ENCODE assay signal across 8 mouse cellular contexts in the genomic region with DNA sequence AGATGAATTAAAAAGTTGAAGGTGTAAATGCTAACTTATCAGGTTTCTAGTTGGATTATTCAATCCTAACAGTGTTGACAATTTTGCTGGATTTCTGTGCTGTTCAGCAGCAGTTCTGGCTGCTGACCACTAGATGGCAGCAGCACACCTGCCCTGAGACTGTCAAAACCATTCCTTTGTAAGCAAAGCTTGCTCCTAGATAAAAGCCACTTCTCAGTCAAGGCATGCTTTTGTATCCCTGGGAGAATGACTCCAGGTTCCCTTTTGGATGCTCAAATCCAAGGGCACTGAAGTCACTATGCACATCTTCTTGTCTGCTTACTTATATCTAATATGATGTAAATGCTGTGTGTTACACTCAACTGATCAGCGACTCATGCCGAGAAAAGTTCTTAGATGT. TPM values are rescaled to one million over a fixed set of nuclear protein-coding genes. Genes with fewer than 3 reads are reported as not detected.
A peak's percentile ranks its signal among the peaks of the same experiment; 100 is the strongest.
DNase-seq lines count a peak whose midpoint lies in the region; ATAC-seq lines count a peak whose summit lies in the region.

No protein-coding gene starts in this region.

- no peak overlapping the region for H3K9ac ChIP-seq in embryonic facial prominence, embryonic 11.5 days (replicated peaks; ENCODE audit: low read length)
- H3K9ac ChIP-seq in hindbrain, embryonic 16.5 days (ENCODE audit: low read depth, low read length), result no peak overlapping the region

- H3K36me3 ChIP-seq in embryonic facial prominence, embryonic 11.5 days (replicated peaks; ENCODE audit: control insufficient read depth, insufficient read depth, low read depth, low read length), result peaks cover 5% of the 10 kb centered on the region
- peaks cover 25% of the 10 kb centered on the region for H3K36me3 ChIP-seq in hindbrain, embryonic 16.5 days (ENCODE audit: control insufficient read depth, insufficient read depth, low read length)

- no peaks in the 10 kb centered on the region for H3K4me1 ChIP-seq in embryonic facial prominence, embryonic 11.5 days (ENCODE audit: control insufficient read depth, insufficient read depth, low read length)
- H3K4me1 ChIP-seq in hindbrain, embryonic 16.5 days (ENCODE audit: control insufficient read depth, insufficient read depth, low read depth, low read length), result no peaks in the 10 kb centered on the region

- no peak overlapping the region for H3K27ac ChIP-seq in embryonic facial prominence, embryonic 11.5 days (replicated peaks; ENCODE audit: low read depth, low read length)
- H3K27ac ChIP-seq in hindbrain, embryonic 16.5 days (ENCODE audit: low read depth, low read length), result no peak overlapping the region; the same call in 1 of the 2 replicates

- H3K4me2 ChIP-seq in embryonic facial prominence, embryonic 11.5 days (ENCODE audit: low read depth, low read length), result no peak overlapping the region
- no peak overlapping the region for H3K4me2 ChIP-seq in hindbrain, embryonic 16.5 days (ENCODE audit: low read length)

- H3K27me3 ChIP-seq in embryonic facial prominence, embryonic 11.5 days (ENCODE audit: control insufficient read depth, insufficient read depth, low read length), result no peaks in the 10 kb centered on the region
- no peaks in the 10 kb centered on the region for H3K27me3 ChIP-seq in hindbrain, embryonic 16.5 days (replicated peaks; ENCODE audit: control insufficient read depth, insufficient read depth, low read length)

- DNase-seq in urinary bladder, postnatal 25 days (ENCODE audit: low spot score), result peak; percentile 36
- no peak for DNase-seq in urinary bladder, adult 2 months (ENCODE audit: low spot score)
- DNase-seq in adrenal gland, postnatal 25 days, result peak; percentile 46
- peak; percentile 69 for DNase-seq in embryonic facial prominence, embryonic 11.5 days (ENCODE audit: low spot score)
- peak; percentile 46 for DNase-seq in liver
- no peak for DNase-seq in urinary bladder, adult 18-20 months (ENCODE audit: low spot score in 2 of 2)

- no peak for ATAC-seq in embryonic facial prominence, embryonic 11.5 days (replicated peaks; ENCODE audit: insufficient number of reproducible peaks, low FRiP score, low TSS enrichment, low read depth)
- ATAC-seq in hindbrain, embryonic 16.5 days, result peak; percentile 74
- ATAC-seq in monocyte, adult 5-6 weeks (replicated peaks; ENCODE audit: insufficient number of reproducible peaks, low FRiP score, low TSS enrichment, poor library complexity, severe bottlenecking), result 0 out of 2 replicates have a peak, but pooled peaks have one; percentile 56

- H3K4me3 ChIP-seq in embryonic facial prominence, embryonic 11.5 days (ENCODE audit: low read depth, low read length), result no peak overlapping the region
- no peak overlapping the region for H3K4me3 ChIP-seq in hindbrain, embryonic 16.5 days (ENCODE audit: low read length)

- WGBS in embryonic facial prominence, embryonic 11.5 days, result 97% methylated on average over 2 of the region's 2 CpGs
- WGBS in hindbrain, embryonic 16.5 days, result 88% methylated on average over 2 of the region's 2 CpGs

- H3K9me3 ChIP-seq in embryonic facial prominence, embryonic 11.5 days (replicated peaks; ENCODE audit: control insufficient read depth, low read length), result no peaks in the 10 kb centered on the region
- no peaks in the 10 kb centered on the region for H3K9me3 ChIP-seq in hindbrain, embryonic 16.5 days (ENCODE audit: control insufficient read depth, low read length)

RNA-seq across cellular contexts. Expression of a gene that starts 20.3 kb away (rescaled TPM):
- polyA plus RNA-seq in urinary bladder, adult 2 months (2012; rRNA removed), result 9.3 and 9.5 TPM in 2 replicates
- 22.9 and 23.7 TPM in 2 replicates for total RNA-seq in adrenal gland, postnatal 25 days (2021)
- 3.3 and 4.1 TPM in 2 replicates for polyA plus RNA-seq in embryonic facial prominence, embryonic 11.5 days (2014; fragmentation: Nextera tagmentation; extraction: Ambion mirVana)
- 3.1 and 3.9 TPM in 2 replicates for polyA plus RNA-seq in hindbrain, embryonic 16.5 days (2015; fragmentation: Nextera tagmentation; extraction: Ambion mirVana)
- 8.1 to 15.4 TPM (median 10.2 TPM) in 3 replicates for total RNA-seq in monocyte, adult 5-6 weeks (2017)

RNA-seq across cellular contexts. Expression of a gene that starts 35.1 kb away (rescaled TPM):
- polyA plus RNA-seq in urinary bladder, adult 2 months (2012; rRNA removed), result 1.5 and 2.0 TPM in 2 replicates
- 4.5 and 5.9 TPM in 2 replicates for total RNA-seq in adrenal gland, postnatal 25 days (2021)
- 161 and 178 TPM in 2 replicates for polyA plus RNA-seq in embryonic facial prominence, embryonic 11.5 days (2014; fragmentation: Nextera tagmentation; extraction: Ambion mirVana)
- polyA plus RNA-seq in hindbrain, embryonic 16.5 days (2015; fragmentation: Nextera tagmentation; extraction: Ambion mirVana), result 17.9 and 19.2 TPM in 2 replicates
- total RNA-seq in monocyte, adult 5-6 weeks (2017), result 1.8 to 3.9 TPM (median 3.0 TPM) in 3 replicates

RNA-seq across cellular contexts. Expression of a gene that starts 49.0 kb away (rescaled TPM):
- polyA plus RNA-seq in urinary bladder, adult 2 months (2012; rRNA removed), result 16.1 and 17.6 TPM in 2 replicates
- 73.3 and 79.6 TPM in 2 replicates for total RNA-seq in adrenal gland, postnatal 25 days (2021)
- 43.3 and 51.9 TPM in 2 replicates for polyA plus RNA-seq in embryonic facial prominence, embryonic 11.5 days (2014; fragmentation: Nextera tagmentation; extraction: Ambion mirVana)
- 27.1 and 31.7 TPM in 2 replicates for polyA plus RNA-seq in hindbrain, embryonic 16.5 days (2015; fragmentation: Nextera tagmentation; extraction: Ambion mirVana)
- total RNA-seq in monocyte, adult 5-6 weeks (2017), result 29.7 to 32.9 TPM (median 31.5 TPM) in 3 replicates

Comparison
In these comparisons a context has a peak if more than half of its experiments do, and no peak if none do; other contexts are left out.
1. DNase-seq: peak in urinary bladder, postnatal 25 days (single experiment), adrenal gland, postnatal 25 days (single experiment), embryonic facial prominence, embryonic 11.5 days (single experiment) and liver (single experiment); none in urinary bladder, adult 2 months (single experiment) and urinary bladder, adult 18-20 months (0 of 2).